Mouse (Mus musculus): ENCODE data around the gene Mymk. TPM values are rescaled to one million over a fixed set of nuclear protein-coding genes. Genes with fewer than 3 reads are reported as not detected.

Mymk gene
- polyA plus RNA-seq, 1 experiment from 2014 or later, result 49.0 TPM

DNA sequence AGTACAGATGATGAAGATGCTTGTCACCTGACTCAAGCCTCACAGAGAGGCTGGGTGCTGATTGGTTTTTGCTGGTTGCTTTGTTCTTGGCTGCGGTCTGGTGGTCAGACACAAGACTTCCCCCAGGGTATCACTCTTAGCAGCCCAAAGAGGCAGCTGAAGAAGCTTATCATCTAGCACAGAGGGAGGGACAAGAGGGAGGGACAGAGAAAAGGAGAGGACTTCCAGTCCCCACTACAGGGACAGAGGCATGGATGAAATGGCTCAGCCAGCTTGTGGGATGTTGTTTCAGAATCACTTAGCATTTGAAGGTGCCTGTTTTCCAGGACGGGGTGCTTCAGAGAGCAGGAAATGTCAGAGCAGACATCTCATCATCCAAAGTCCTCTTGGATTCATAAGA is 6.3 kb upstream of the Mymk start:
- Histone ChIP-seq H3K4me2 (replicated peaks) (peak overlapping the region; percentile 61), H3K4me1 (peaks cover 81% of the 10 kb centered on the region), H3K4me3 (no peak overlapping the region), H3K36me3 (no peaks in the 10 kb centered on the region), H3K9me3 (no peaks in the 10 kb centered on the region), H3K27me3 (peaks cover 5% of the 10 kb centered on the region; the same call in 1 of the 2 replicates), H3K27ac (peak overlapping the region; percentile 80; the same call in 1 of the 2 replicates), H3K9ac (0 out of 2 replicates have a peak overlapping the region, but pooled peaks have one; percentile 19)
- ATAC-seq (ENCODE audit: low FRiP score, low read depth), result no peak
- 28% methylated on average over 2 of the region's 2 CpGs for WGBS

DNA sequence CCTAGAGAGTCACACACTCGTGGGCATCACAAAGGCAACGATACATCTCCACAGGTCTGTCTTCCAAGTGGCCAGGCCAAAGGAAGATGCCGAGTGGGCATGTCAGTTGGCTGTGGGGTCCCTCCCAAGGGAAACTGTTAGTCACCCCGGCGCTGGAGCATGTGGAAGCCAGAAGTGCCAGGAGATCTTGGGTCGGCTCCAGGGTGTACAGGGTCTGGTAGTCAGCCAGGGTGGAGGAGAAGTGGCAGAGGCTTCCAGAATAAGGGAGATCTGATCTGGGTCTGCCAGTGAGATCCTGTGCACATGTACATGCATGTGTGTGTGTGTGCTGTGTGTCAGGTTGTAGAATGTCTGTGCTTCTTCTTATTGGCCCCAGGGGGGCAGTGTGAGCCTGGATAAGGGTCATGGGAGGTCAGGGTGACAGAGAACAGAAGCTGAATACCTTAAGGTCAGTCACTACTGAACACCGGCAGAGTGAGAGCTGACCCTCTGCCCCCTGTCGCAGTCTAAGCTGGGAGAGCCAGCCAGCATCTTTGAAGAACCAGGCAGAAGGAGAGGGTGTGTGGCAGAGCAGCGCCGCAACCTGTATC is 5.8 kb upstream of the Mymk start:
- Histone ChIP-seq H3K27ac (no peak overlapping the region), H3K36me3 (no peaks in the 10 kb centered on the region), H3K4me2 (replicated peaks) (no peak overlapping the region), H3K9me3 (no peaks in the 10 kb centered on the region), H3K4me1 (peaks cover 83% of the 10 kb centered on the region), H3K9ac (no peak overlapping the region), H3K27me3 (no peaks in the 10 kb centered on the region), H3K4me3 (no peak overlapping the region)
- ATAC-seq (ENCODE audit: low FRiP score, low read depth), result no peak
- 63% methylated on average over 10 of the region's 10 CpGs for whole genome bisulfite sequencing

DNA sequence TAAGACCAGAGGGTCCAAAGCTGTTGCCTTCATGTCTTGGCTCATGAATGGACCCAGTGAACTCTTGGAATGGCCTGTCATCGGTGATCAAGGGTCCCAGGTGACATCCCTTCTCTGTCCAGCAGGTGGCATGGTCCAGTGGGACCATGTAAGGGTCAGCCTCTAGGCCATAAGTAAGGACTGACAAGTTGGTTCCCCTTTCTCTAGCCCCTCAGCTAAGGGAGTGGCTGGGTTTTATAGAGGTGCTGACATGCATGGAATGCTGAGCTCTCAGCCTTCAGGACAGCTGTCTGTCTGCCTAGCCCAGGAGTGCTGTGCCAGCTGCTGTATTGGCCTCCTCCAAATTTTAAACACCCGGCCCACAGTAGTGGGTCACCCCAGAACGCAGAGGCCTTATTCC is 3.5 kb upstream of the Mymk start:
- Histone ChIP-seq H3K4me2 (replicated peaks) (no peak overlapping the region), H3K9ac (no peak overlapping the region), H3K36me3 (no peaks in the 10 kb centered on the region), H3K4me3 (no peak overlapping the region), H3K9me3 (no peaks in the 10 kb centered on the region), H3K27ac (peak overlapping the region; percentile 80), H3K27me3 (no peaks in the 10 kb centered on the region), H3K4me1 (peaks cover 96% of the 10 kb centered on the region)
- 40% methylated on average over 3 of the region's 3 CpGs for WGBS
- ATAC-seq (ENCODE audit: low FRiP score, low read depth), result peak; percentile 46; the same call in 1 of the 2 replicates

GRCm38 (mm10) chr2:27074804-27075203 is 2.8 kb upstream of the Mymk start:
- Histone ChIP-seq H3K4me1 (peaks cover 92% of the 10 kb centered on the region), H3K9me3 (no peaks in the 10 kb centered on the region), H3K4me3 (no peak overlapping the region), H3K9ac (no peak overlapping the region), H3K36me3 (no peaks in the 10 kb centered on the region), H3K4me2 (replicated peaks) (no peak overlapping the region), H3K27ac (peak overlapping the region; percentile 80; the same call in 1 of the 2 replicates), H3K27me3 (no peaks in the 10 kb centered on the region)
- WGBS, result 63% methylated on average over 4 of the region's 4 CpGs
- ATAC-seq (ENCODE audit: low FRiP score, low read depth), result no peak

DNA sequence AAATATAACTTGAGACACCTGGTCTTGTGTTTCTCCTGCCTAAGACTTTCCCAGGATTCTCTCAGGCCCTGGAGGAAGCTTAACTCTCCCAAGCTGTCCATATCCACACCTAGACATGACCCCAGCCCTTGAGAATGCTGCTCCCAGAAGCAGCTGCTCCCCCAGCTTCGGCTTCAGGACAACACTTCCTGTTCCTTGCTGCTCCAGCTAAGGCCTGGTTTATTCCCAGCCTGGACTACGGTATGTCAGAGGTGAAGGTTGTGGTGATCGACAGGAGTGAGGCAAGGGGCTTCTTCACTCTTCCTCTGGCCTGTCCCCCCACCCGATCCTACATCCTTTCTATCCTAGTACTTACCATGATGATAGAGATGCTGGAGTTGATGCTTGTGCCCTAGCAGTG is 1.4 kb upstream of the Mymk start:
- H3K27me3 ChIP-seq, result no peaks in the 10 kb centered on the region
- peaks cover 87% of the 10 kb centered on the region for H3K4me1 ChIP-seq
- no peaks in the 10 kb centered on the region for H3K36me3 ChIP-seq
- WGBS, result 56% methylated on average over 4 of the region's 4 CpGs
- H3K4me3 ChIP-seq, result no peak overlapping the region
- peak overlapping the region; percentile 4; the same call in 1 of the 2 replicates for H3K9ac ChIP-seq
- no peaks in the 10 kb centered on the region for H3K9me3 ChIP-seq
- no peak for ATAC-seq (ENCODE audit: low FRiP score, low read depth)
- no peak overlapping the region; the same call in 1 of the 2 replicates for H3K4me2 ChIP-seq (replicated peaks)
- H3K27ac ChIP-seq, result peak overlapping the region; percentile 80

GRCm38 (mm10) chr2:27071137-27071536 is 842 bp downstream of the Mymk start:
- no peak for ATAC-seq (ENCODE audit: low FRiP score, low read depth)
- Histone ChIP-seq H3K27me3 (no peaks in the 10 kb centered on the region), H3K4me3 (peak overlapping the region; percentile 11), H3K27ac (0 out of 2 replicates have a peak overlapping the region, but pooled peaks have one; percentile 80), H3K4me2 (replicated peaks) (0 out of 2 replicates have a peak overlapping the region, but pooled peaks have one; percentile 9), H3K36me3 (no peaks in the 10 kb centered on the region), H3K4me1 (peaks cover 80% of the 10 kb centered on the region), H3K9ac (peak overlapping the region; percentile 39; the same call in 1 of the 2 replicates), H3K9me3 (no peaks in the 10 kb centered on the region)
- 17% methylated on average over 4 of the region's 4 CpGs for whole genome bisulfite sequencing

DNA sequence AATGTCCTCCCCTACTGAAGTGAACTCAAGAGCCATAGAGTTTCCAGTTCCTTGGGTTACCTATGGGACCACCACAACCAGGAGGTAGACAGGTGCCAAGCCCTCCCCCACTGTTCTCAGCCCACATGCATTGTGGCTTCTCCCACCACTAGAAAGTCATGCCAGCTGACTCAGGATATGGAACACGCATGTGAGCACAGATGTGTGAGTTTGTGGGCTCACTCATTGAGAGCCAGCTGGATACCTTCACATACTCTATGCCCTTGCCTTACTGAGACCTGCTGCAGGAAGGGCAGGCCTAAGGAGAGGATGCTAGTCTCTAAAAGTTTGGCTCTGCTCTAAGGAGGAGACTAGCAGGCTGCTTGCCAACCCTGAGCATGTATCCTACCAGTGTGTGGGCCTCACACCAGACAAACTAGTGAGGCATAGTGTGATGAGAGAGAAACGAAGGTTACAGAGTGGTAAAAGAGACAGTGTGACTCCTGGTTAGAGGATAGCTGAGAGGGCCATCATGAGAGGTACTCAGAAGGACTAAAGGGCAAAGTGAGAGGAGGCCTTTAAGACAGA is 1.6 kb downstream of the Mymk start:
- H3K4me3 ChIP-seq, result no peak overlapping the region
- H3K9me3 ChIP-seq, result no peaks in the 10 kb centered on the region
- H3K9ac ChIP-seq, result no peak overlapping the region
- H3K27me3 ChIP-seq, result no peaks in the 10 kb centered on the region
- H3K36me3 ChIP-seq, result no peaks in the 10 kb centered on the region
- peak overlapping the region; percentile 27 for H3K4me2 ChIP-seq (replicated peaks)
- peaks cover 73% of the 10 kb centered on the region for H3K4me1 ChIP-seq
- H3K27ac ChIP-seq, result 0 out of 2 replicates have a peak overlapping the region, but pooled peaks have one; percentile 6
- 81% methylated on average over 2 of the region's 2 CpGs for WGBS
- no peak for ATAC-seq (ENCODE audit: low FRiP score, low read depth)

GRCm38 (mm10) chr2:27069646-27070045 is 2.3 kb downstream of the Mymk start:
- Histone ChIP-seq H3K27ac (no peak overlapping the region), H3K36me3 (no peaks in the 10 kb centered on the region), H3K9ac (no peak overlapping the region), H3K4me2 (replicated peaks) (no peak overlapping the region), H3K27me3 (no peaks in the 10 kb centered on the region), H3K9me3 (no peaks in the 10 kb centered on the region), H3K4me1 (peaks cover 66% of the 10 kb centered on the region), H3K4me3 (no peak overlapping the region)
- WGBS, result 61% methylated on average over 3 of the region's 3 CpGs
- ATAC-seq (ENCODE audit: low FRiP score, low read depth), result peak; percentile 51

DNA sequence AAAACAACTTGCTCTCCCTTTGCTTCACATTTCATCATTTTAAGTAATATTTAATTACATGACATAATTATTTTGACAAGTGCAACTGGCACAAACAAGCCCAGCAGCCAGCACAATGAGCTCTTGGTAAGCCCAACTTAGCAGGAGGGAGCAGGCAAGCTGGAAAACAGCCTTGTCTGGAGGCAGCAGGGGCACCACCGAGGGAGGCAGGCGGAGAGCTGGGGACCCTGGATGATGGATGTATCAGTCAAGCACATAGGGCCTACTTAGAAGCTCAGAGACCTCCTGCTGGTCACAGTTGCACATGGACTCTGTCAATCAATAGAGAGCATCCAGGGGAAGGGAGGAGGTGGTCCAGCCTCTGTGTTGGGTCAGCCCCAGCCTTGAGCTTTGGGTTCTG is 4.0 kb downstream of the Mymk start:
- ATAC-seq (ENCODE audit: low FRiP score, low read depth), result no peak
- 32% methylated on average over 2 of the region's 2 CpGs for WGBS
- H3K4me3 ChIP-seq, result no peak overlapping the region
- no peaks in the 10 kb centered on the region for H3K27me3 ChIP-seq
- no peak overlapping the region for H3K27ac ChIP-seq
- no peaks in the 10 kb centered on the region for H3K36me3 ChIP-seq
- no peak overlapping the region for H3K4me2 ChIP-seq (replicated peaks)
- peaks cover 49% of the 10 kb centered on the region for H3K4me1 ChIP-seq
- H3K9ac ChIP-seq, result no peak overlapping the region
- no peaks in the 10 kb centered on the region for H3K9me3 ChIP-seq

- no peak overlapping the region; the same call in 1 of the 2 replicates for H3K27ac ChIP-seq
- H3K9me3 ChIP-seq, result no peaks in the 10 kb centered on the region
- no peaks in the 10 kb centered on the region for H3K27me3 ChIP-seq
- H3K4me3 ChIP-seq, result no peak overlapping the region
- H3K9ac ChIP-seq, result no peak overlapping the region
- H3K4me2 ChIP-seq (replicated peaks), result no peak overlapping the region
- no peaks in the 10 kb centered on the region for H3K36me3 ChIP-seq
- 96% methylated on average over 2 of the region's 2 CpGs for WGBS
- no peak for ATAC-seq (ENCODE audit: low FRiP score, low read depth)
- peaks cover 41% of the 10 kb centered on the region for H3K4me1 ChIP-seq
These were observed 4.9 kb downstream of the Mymk start for GRCm38 (mm10) chr2:27067124-27067523.

- peak; percentile 48; the same call in 1 of the 2 replicates for ATAC-seq (ENCODE audit: low FRiP score, low read depth)
- WGBS, result 68% methylated on average over 9 of the region's 9 CpGs
- peak overlapping the region; percentile 50 for H3K4me2 ChIP-seq (replicated peaks)
- H3K9ac ChIP-seq, result no peak overlapping the region
- no peaks in the 10 kb centered on the region for H3K9me3 ChIP-seq
- H3K4me1 ChIP-seq, result peaks cover 37% of the 10 kb centered on the region
- no peaks in the 10 kb centered on the region for H3K36me3 ChIP-seq
- no peaks in the 10 kb centered on the region for H3K27me3 ChIP-seq
- H3K4me3 ChIP-seq, result no peak overlapping the region
- peak overlapping the region; percentile 75 for H3K27ac ChIP-seq
These were observed 12.8 kb downstream of the Mymk start for GRCm38 (mm10) chr2:27059187-27059586.

DNA sequence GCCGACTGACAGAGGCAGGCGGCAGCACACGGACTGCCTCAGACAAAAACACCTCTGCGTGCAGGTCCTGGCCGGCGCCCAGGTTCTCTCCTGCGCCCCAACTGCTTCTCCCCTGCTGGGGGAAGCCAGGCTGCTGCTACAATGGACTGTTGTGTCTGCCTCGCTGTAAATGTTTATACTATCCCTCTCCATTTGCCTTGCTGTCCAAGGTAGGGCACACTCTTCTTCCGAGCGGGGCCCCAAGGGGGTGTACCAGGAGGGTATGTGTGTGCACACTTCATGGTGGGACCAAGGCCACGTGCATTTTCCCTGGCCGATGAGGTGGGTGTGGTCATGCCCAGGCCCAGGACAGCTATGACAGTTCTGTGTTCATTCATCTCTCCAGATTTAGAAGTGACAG is 13.2 kb downstream of the Mymk start:
- Histone ChIP-seq H3K36me3 (no peaks in the 10 kb centered on the region), H3K9ac (no peak overlapping the region), H3K9me3 (no peaks in the 10 kb centered on the region), H3K4me1 (peaks cover 37% of the 10 kb centered on the region), H3K4me2 (replicated peaks) (peak overlapping the region; percentile 50), H3K4me3 (peak overlapping the region; percentile 4; the same call in 1 of the 2 replicates), H3K27me3 (no peaks in the 10 kb centered on the region), H3K27ac (peak overlapping the region; percentile 75)
- ATAC-seq (ENCODE audit: low FRiP score, low read depth), result peak; percentile 43
- WGBS, result 12% methylated on average over 12 of the region's 12 CpGs
